Mouse (Mus musculus) spleen, embryonic (tissue): ENCODE measurements at regions not wholly inside any gene's neighbourhood (a gene's known extent, or its start where the extent isn't known, plus 50 kb on each side); places are given as distances from the start of the nearest gene placed in this dataset.

Experiments used
- CTCF ChIA-PET: fragments of 350-600 bp; sonication (Branson Sonifier 250); formaldehyde crosslinking; loops from one replicate; lab custom pipeline; 2022; lab: Charles Lee

- CTCF ChIA-PET: no interaction called here
Measured at GRCm38 (mm10) chr6:44210901-44211300, 544.8 kb upstream of the Tpk1 start.

- CTCF ChIA-PET: no interaction called here
Measured at GRCm38 (mm10) chr6:44204477-44204876, 538.4 kb upstream of the Tpk1 start.

- CTCF ChIA-PET: no interaction called here
Measured at GRCm38 (mm10) chr6:44203831-44204230, 537.8 kb upstream of the Tpk1 start.

GRCm38 (mm10) chr6:44179927-44180326, 513.8 kb upstream of the Tpk1 start:
- CTCF ChIA-PET: interaction anchor here (0.7 kb wide), 1 partner anchor 195 kb away, joined by 4 read pairs; no protein-coding TSS in a partner anchor
